10 mouse cellular contexts compared by ENCODE assay signal in the genomic region with DNA sequence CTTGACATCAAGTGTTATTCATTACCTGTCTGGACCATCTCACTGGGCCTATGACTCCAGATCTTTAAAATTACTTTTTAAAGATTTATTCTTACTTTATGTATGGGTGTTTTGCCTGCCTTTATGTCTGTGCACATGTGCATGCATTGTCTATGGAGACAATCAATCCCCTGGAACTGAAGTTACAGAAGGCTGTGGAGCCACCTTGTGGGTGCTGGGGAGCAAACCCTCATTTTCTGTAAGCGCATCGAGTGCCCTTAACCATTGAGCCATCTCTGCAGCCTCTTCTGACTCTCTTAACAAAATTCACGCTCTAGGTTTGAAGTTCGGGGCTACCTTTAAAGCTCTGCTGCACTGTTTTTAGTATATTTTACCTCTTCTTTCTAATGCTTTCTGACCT. TPM values are rescaled to one million over a fixed set of nuclear protein-coding genes. Genes with fewer than 3 reads are reported as not detected.
DNase-seq lines count a peak whose midpoint lies in the region; ATAC-seq and TF ChIP-seq lines count a peak whose summit lies in the region.
"Had no signal": no experiment of that assay in that cellular context is flagged by ENCODE, and none has a peak within 500 bp of the region (broad histone marks: within the 10 kb centered on the region; RNA-seq: fewer than 3 reads in every experiment).

No protein-coding gene starts in this region.

- peaks cover 3% of the 10 kb centered on the region; the same call in 1 of the 2 replicates for H3K4me1 ChIP-seq in kidney, adult 2 months (ENCODE audit: control insufficient read depth, insufficient read depth, low read length)
- H3K4me1 ChIP-seq: heart, embryonic 12.5 days; intestine, embryonic 15.5 days had no signal

- H3K36me3 ChIP-seq in kidney, adult 2 months (ENCODE audit: control insufficient read depth, insufficient read depth, low read length) = peaks cover 2% of the 10 kb centered on the region; the same call in 1 of the 2 replicates
- H3K36me3 ChIP-seq: intestine, embryonic 15.5 days had no signal

- H3K27ac ChIP-seq in kidney, adult 2 months (ENCODE audit: insufficient read depth, low read depth, low read length) = no peak overlapping the region
- H3K27ac ChIP-seq: intestine, embryonic 15.5 days had no signal

- peak; percentile 44 for TF ChIP-seq CTCF in kidney, adult 2 months (conservative IDR thresholded peaks at IDR 0.05; ENCODE audit: insufficient read depth, insufficient read length, low read depth, low read length)

- peak; percentile 76 for ATAC-seq in common myeloid progenitor, adult 5-6 weeks (replicated peaks; ENCODE audit: low read depth, poor library complexity, severe bottlenecking)
- ATAC-seq in granulocyte monocyte progenitor cell, adult 5-6 weeks (replicated peaks; ENCODE audit: poor library complexity, severe bottlenecking) = no peak
- ATAC-seq: intestine, embryonic 15.5 days; midbrain, embryonic 16.5 days had no signal

- WGBS in kidney, adult 2 months = 76% methylated on average over 4 of the region's 4 CpGs

- TF ChIP-seq POLR2A in kidney, adult 2 months (IDR thresholded peaks at IDR 0.05; ENCODE audit: low read depth, low read length) = no peak

- no peaks in the 10 kb centered on the region for H3K27me3 ChIP-seq in kidney, adult 2 months (replicated peaks; ENCODE audit: control insufficient read depth, insufficient read depth, low read length)
- H3K27me3 ChIP-seq: heart, embryonic 12.5 days; intestine, embryonic 15.5 days had no signal

- DNase-seq in kidney, adult 2 months = no peak
- no peak for DNase-seq in kidney, adult 18-20 months
- peak; percentile 13 for DNase-seq in thymus, postnatal 4 days
- no peak for DNase-seq in thymus, postnatal 14 days
- DNase-seq in spleen, postnatal 36 days (ENCODE audit: low spot score in 2 of 2) = no peak

- no peak overlapping the region for H3K4me3 ChIP-seq in kidney, adult 2 months (ENCODE audit: insufficient read depth, low read depth, low read length)
- H3K4me3 ChIP-seq: heart, embryonic 12.5 days; intestine, embryonic 15.5 days had no signal

RNA-seq across cellular contexts. Expression of a gene that starts 14.3 kb away (rescaled TPM):
- polyA plus RNA-seq in kidney, adult 2 months (2012; rRNA removed) = 43.5 and 50.5 TPM in 2 replicates
- 87.6 and 91.5 TPM in 2 replicates for total RNA-seq in common myeloid progenitor, adult 5-6 weeks (2017)
- 44.7 and 67.1 TPM in 2 replicates for total RNA-seq in granulocyte monocyte progenitor cell, adult 5-6 weeks (2014; fragmentation: Nextera tagmentation)
- total RNA-seq in granulocyte monocyte progenitor cell, adult 5-6 weeks (2017) = 68.1 and 92.5 TPM in 2 replicates

RNA-seq across cellular contexts. Expression of a gene that starts 48.3 kb away (rescaled TPM):
- 5.6 TPM in 2 replicates for polyA plus RNA-seq in kidney, adult 2 months (2012; rRNA removed)
- total RNA-seq in common myeloid progenitor, adult 5-6 weeks (2017) = 5.0 and 10.3 TPM in 2 replicates
- total RNA-seq in granulocyte monocyte progenitor cell, adult 5-6 weeks (2014; fragmentation: Nextera tagmentation) = 2.5 and 2.8 TPM in 2 replicates
- 4.4 and 6.6 TPM in 2 replicates for total RNA-seq in granulocyte monocyte progenitor cell, adult 5-6 weeks (2017)
